11 mouse cellular contexts compared by ENCODE assay signal in the genomic region with DNA sequence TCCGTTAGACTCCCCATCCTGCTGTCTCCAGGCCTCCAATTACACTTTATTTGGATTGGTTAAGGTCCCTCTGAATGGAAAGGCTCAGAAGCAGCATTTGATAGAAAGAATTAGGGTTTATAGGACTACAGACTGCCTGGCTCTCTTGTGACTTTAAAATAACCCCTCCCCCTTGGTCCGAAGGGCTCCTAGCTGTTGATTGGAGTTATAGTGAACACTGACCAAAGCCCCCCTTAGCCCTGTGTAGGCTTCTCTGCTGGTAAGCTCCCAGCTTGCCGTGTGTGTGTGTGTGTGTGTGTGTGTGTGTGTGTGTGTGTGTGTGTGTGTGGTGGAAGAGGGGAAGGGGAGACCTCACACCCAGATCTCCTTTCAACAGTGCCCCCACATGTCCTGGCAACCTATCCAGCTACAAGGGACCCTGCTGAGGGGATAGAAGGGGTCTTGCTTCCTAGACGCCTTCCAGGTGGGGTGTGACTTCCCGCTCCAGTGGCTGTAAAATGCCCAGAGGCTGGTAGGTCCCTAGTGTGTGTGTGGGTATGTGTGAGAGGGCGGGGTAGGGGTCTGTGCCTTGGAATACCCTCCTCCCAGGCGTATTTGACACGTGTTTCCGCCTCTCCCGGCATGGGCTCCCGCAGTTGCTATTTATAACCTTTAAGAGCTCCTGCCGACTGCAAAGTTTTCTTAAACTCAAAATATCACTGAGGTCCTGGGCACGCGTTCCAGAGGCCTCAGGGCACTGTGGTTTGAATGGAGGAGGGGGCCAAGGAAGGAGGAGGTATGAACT. TPM values are rescaled to one million over a fixed set of nuclear protein-coding genes. Genes with fewer than 3 reads are reported as not detected.
A peak's percentile ranks its signal among the peaks of the same experiment; 100 is the strongest.
DNase-seq lines count a peak whose midpoint lies in the region; ATAC-seq and TF ChIP-seq lines count a peak whose summit lies in the region.
"Had no signal": no experiment of that assay in that cellular context is flagged by ENCODE, and none has a peak within 500 bp of the region (broad histone marks: within the 10 kb centered on the region; RNA-seq: fewer than 3 reads in every experiment).

No protein-coding gene starts in this region.

- 18% methylated on average over 14 of the region's 14 CpGs for WGBS in embryonic facial prominence, embryonic 14.5 days
- 41% methylated on average over 14 of the region's 14 CpGs for WGBS in kidney, adult 2 months
- 6% methylated on average over 14 of the region's 14 CpGs for WGBS in limb, embryonic 15.5 days
- WGBS in midbrain, embryonic 14.5 days: 58% methylated on average over 14 of the region's 14 CpGs

- H3K27ac ChIP-seq in embryonic facial prominence, embryonic 14.5 days (replicated peaks; ENCODE audit: low read depth, low read length): peak overlapping the region; percentile 49
- peak overlapping the region; percentile 21; the same call in 1 of the 2 replicates for H3K27ac ChIP-seq in kidney, adult 2 months (ENCODE audit: insufficient read depth, low read depth, low read length)
- peak overlapping the region; percentile 76 for H3K27ac ChIP-seq in limb, embryonic 15.5 days
- no peak overlapping the region for H3K27ac ChIP-seq in midbrain, embryonic 14.5 days (replicated peaks; ENCODE audit: low read depth, low read length)
- H3K27ac ChIP-seq: layer of hippocampus, adult 2 months had no signal

- peak; percentile 71 for ATAC-seq in embryonic facial prominence, embryonic 14.5 days (ENCODE audit: low read depth)
- peak; percentile 60 for ATAC-seq in limb, embryonic 15.5 days (ENCODE audit: insufficient number of reproducible peaks, low FRiP score, low TSS enrichment, low read depth)
- ATAC-seq in midbrain, embryonic 14.5 days (ENCODE audit: low FRiP score, low TSS enrichment): no peak
- ATAC-seq: forebrain, postnatal 0 days had no signal

- H3K4me1 ChIP-seq in embryonic facial prominence, embryonic 14.5 days (ENCODE audit: control insufficient read depth, insufficient read depth, low read length): peaks cover 17% of the 10 kb centered on the region
- H3K4me1 ChIP-seq in kidney, adult 2 months (ENCODE audit: control insufficient read depth, insufficient read depth, low read length): peaks cover 26% of the 10 kb centered on the region; the same call in 1 of the 2 replicates
- H3K4me1 ChIP-seq in limb, embryonic 15.5 days: peaks cover 66% of the 10 kb centered on the region
- no peaks in the 10 kb centered on the region for H3K4me1 ChIP-seq in midbrain, embryonic 14.5 days (ENCODE audit: control insufficient read depth, insufficient read depth, low read length)

- H3K9me3 ChIP-seq in embryonic facial prominence, embryonic 14.5 days (ENCODE audit: control insufficient read depth, low read length): no peaks in the 10 kb centered on the region
- H3K9me3 ChIP-seq in limb, embryonic 15.5 days: no peaks in the 10 kb centered on the region
- no peaks in the 10 kb centered on the region for H3K9me3 ChIP-seq in midbrain, embryonic 14.5 days (ENCODE audit: control insufficient read depth, low read length)
- H3K9me3 ChIP-seq: megakaryocyte, embryonic 14.5 days had no signal

- peak overlapping the region; percentile 3; the same call in 1 of the 2 replicates for H3K4me2 ChIP-seq in embryonic facial prominence, embryonic 14.5 days (ENCODE audit: low read depth, low read length)
- 0 out of 2 replicates have a peak overlapping the region, but pooled peaks have one; percentile 1 for H3K4me2 ChIP-seq in limb, embryonic 15.5 days
- no peak overlapping the region for H3K4me2 ChIP-seq in midbrain, embryonic 14.5 days (ENCODE audit: low read length)

- H3K27me3 ChIP-seq in embryonic facial prominence, embryonic 14.5 days (replicated peaks; ENCODE audit: control insufficient read depth, insufficient read depth, low read length): no peaks in the 10 kb centered on the region
- H3K27me3 ChIP-seq in kidney, adult 2 months (replicated peaks; ENCODE audit: control insufficient read depth, insufficient read depth, low read length): no peaks in the 10 kb centered on the region
- 0 out of 2 replicates have a peak, but pooled peaks cover under 1% of the 10 kb centered on the region for H3K27me3 ChIP-seq in limb, embryonic 15.5 days
- H3K27me3 ChIP-seq in midbrain, embryonic 14.5 days (ENCODE audit: control insufficient read depth, insufficient read depth, low read length): no peaks in the 10 kb centered on the region

- no peak for TF ChIP-seq POLR2A in kidney, adult 2 months (IDR thresholded peaks at IDR 0.05; ENCODE audit: low read depth, low read length)

- no peak for TF ChIP-seq CTCF in kidney, adult 2 months (conservative IDR thresholded peaks at IDR 0.05; ENCODE audit: insufficient read depth, insufficient read length, low read depth, low read length)

- DNase-seq in kidney, adult 18-20 months: peak; percentile 27
- DNase-seq in kidney, postnatal 10 days: no peak
- peak; percentile 81 for DNase-seq in embryonic facial prominence, embryonic 14.5 days (ENCODE audit: low spot score)
- DNase-seq in kidney, adult 2 months: no peak
- no peak for DNase-seq in midbrain, embryonic 14.5 days
- no peak for DNase-seq in spleen, postnatal 14 days (ENCODE audit: low spot score in 2 of 2)
- DNase-seq: cerebellum, adult 2 months; forebrain, postnatal 0 days had no signal

- H3K4me3 ChIP-seq in embryonic facial prominence, embryonic 14.5 days (ENCODE audit: low read depth, low read length): no peak overlapping the region
- H3K4me3 ChIP-seq in kidney, adult 2 months (ENCODE audit: insufficient read depth, low read depth, low read length): no peak overlapping the region
- H3K4me3 ChIP-seq in limb, embryonic 15.5 days: no peak overlapping the region
- no peak overlapping the region for H3K4me3 ChIP-seq in midbrain, embryonic 14.5 days (replicated peaks; ENCODE audit: low read depth, low read length)
- H3K4me3 ChIP-seq: layer of hippocampus, adult 2 months; megakaryocyte, embryonic 14.5 days had no signal

- H3K36me3 ChIP-seq in embryonic facial prominence, embryonic 14.5 days (ENCODE audit: control insufficient read depth, insufficient read depth, low read length): no peaks in the 10 kb centered on the region
- H3K36me3 ChIP-seq in kidney, adult 2 months (ENCODE audit: control insufficient read depth, insufficient read depth, low read length): no peaks in the 10 kb centered on the region
- no peaks in the 10 kb centered on the region for H3K36me3 ChIP-seq in limb, embryonic 15.5 days
- H3K36me3 ChIP-seq in midbrain, embryonic 14.5 days (ENCODE audit: control insufficient read depth, insufficient read depth, low read length): no peaks in the 10 kb centered on the region

- no peak overlapping the region for H3K9ac ChIP-seq in embryonic facial prominence, embryonic 14.5 days (ENCODE audit: low read depth, low read length)
- H3K9ac ChIP-seq in limb, embryonic 15.5 days: no peak overlapping the region
- no peak overlapping the region for H3K9ac ChIP-seq in midbrain, embryonic 14.5 days (replicated peaks; ENCODE audit: low read length)
- H3K9ac ChIP-seq: forebrain, postnatal 0 days had no signal

RNA-seq across cellular contexts. Expression of a gene that starts 3.7 kb away (rescaled TPM):
- 97.5 and 98.0 TPM in 2 replicates for polyA plus RNA-seq in embryonic facial prominence, embryonic 14.5 days (2014; fragmentation: Nextera tagmentation; extraction: Ambion mirVana)
- 740 and 847 TPM in 2 replicates for polyA plus RNA-seq in kidney, adult 2 months (2012; rRNA removed)
- polyA plus RNA-seq in limb, embryonic 15.5 days (2015; fragmentation: Nextera tagmentation; extraction: Ambion mirVana): 82.6 and 110 TPM in 2 replicates
- 5.8 and 9.3 TPM in 2 replicates for polyA plus RNA-seq in midbrain, embryonic 14.5 days (2014; fragmentation: Nextera tagmentation; extraction: Ambion mirVana)

RNA-seq across cellular contexts. Expression of a gene that starts 8.9 kb away (rescaled TPM):
- 39.1 and 53.6 TPM in 2 replicates for polyA plus RNA-seq in embryonic facial prominence, embryonic 14.5 days (2014; fragmentation: Nextera tagmentation; extraction: Ambion mirVana)
- 1.6 and 11.5 TPM in 2 replicates for polyA plus RNA-seq in kidney, adult 2 months (2012; rRNA removed)
- polyA plus RNA-seq in limb, embryonic 15.5 days (2015; fragmentation: Nextera tagmentation; extraction: Ambion mirVana): 16.3 and 125 TPM in 2 replicates
- polyA plus RNA-seq in midbrain, embryonic 14.5 days (2014; fragmentation: Nextera tagmentation; extraction: Ambion mirVana): 0.25 TPM in 1 of 2 replicates, not detected in the other

RNA-seq across cellular contexts. Expression of a gene that starts 47.4 kb away (rescaled TPM):
- not detected in 2 replicates for polyA plus RNA-seq in embryonic facial prominence, embryonic 14.5 days (2014; fragmentation: Nextera tagmentation; extraction: Ambion mirVana)
- polyA plus RNA-seq in kidney, adult 2 months (2012; rRNA removed): not detected in 2 replicates
- not detected in 2 replicates for polyA plus RNA-seq in limb, embryonic 15.5 days (2015; fragmentation: Nextera tagmentation; extraction: Ambion mirVana)
- not detected in 2 replicates for polyA plus RNA-seq in midbrain, embryonic 14.5 days (2014; fragmentation: Nextera tagmentation; extraction: Ambion mirVana)
- polyA plus RNA-seq: cerebellum, adult 2 months; forebrain, postnatal 0 days had no signal

Comparison
In these comparisons a context has a peak if more than half of its experiments do, and no peak if none do; other contexts are left out.
1. DNase-seq: peak in kidney, adult 18-20 months (single experiment) and embryonic facial prominence, embryonic 14.5 days (single experiment); none in kidney, postnatal 10 days (single experiment), kidney, adult 2 months (single experiment), midbrain, embryonic 14.5 days (single experiment) and spleen, postnatal 14 days (0 of 2).